Mouse (Mus musculus): ENCODE data around the gene Mrrf.
A peak's percentile ranks its signal among the peaks of the same experiment; 100 is the strongest.

Gene Mrrf

DNA sequence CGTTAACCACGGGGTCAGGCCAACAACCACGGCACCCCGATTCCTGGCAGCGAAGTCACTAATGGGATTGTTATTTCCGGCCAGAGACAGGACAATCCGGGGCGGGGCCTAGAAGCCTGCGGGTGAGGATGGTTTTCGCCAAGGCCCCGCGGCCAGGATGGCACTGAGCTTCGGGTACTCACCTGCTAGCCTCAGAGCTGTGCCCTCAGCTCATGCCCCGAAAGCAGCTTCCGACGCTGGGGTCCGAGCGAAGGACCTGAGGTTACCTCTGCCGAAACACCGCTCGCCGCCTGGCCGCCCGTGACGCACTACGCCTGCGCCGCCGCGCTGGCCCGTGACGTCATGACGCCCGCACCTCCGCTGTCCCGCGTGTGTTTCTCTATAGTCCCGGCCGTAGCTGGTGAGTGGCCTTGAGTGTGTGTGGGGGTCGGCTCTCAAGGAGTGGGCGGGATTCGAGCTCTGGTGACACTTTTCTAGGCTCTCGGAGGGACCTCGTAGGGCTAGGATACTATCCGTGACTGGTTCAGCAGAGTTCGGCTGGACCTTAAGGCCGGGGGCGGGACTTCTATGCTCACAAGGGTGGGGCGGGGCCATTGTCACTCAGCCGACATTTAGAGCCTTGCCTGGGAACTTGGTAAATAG is at the start of gene Mrrf, which contains the start of gene Rbm18:
Mrrf (plus strand) TSS at position 90 of the 642 bp plus-strand sequence.
Rbm18 (minus strand) TSS at position 474 of the 642 bp plus-strand sequence.
- peak; percentile 95 for DNase-seq (ENCODE audit: inconsistent ontology term)

GRCm38 (mm10) chr2:36089190-36089589 is 47.0 kb upstream of the Mrrf start:
- DNase-seq (ENCODE audit: inconsistent ontology term) = no peak

- peak; percentile 70 for DNase-seq (ENCODE audit: inconsistent ontology term)
Measured at GRCm38 (mm10) chr2:36090853-36091741, 45.1 kb upstream of the Mrrf start.

GRCm38 (mm10) chr2:36092748-36093147 is 43.4 kb upstream of the Mrrf start:
- no peak for DNase-seq (ENCODE audit: inconsistent ontology term)

- DNase-seq (ENCODE audit: inconsistent ontology term) = no peak
Measured at GRCm38 (mm10) chr2:36093301-36093700, 42.9 kb upstream of the Mrrf start.

GRCm38 (mm10) chr2:36093914-36094475 is 42.2 kb upstream of the Mrrf start:
- no peak for DNase-seq (ENCODE audit: inconsistent ontology term)

GRCm38 (mm10) chr2:36097129-36097815 is 38.9 kb upstream of the Mrrf start:
- DNase-seq (ENCODE audit: inconsistent ontology term) = no peak

- DNase-seq (ENCODE audit: inconsistent ontology term) = no peak
Measured at GRCm38 (mm10) chr2:36098021-36098420, 38.2 kb upstream of the Mrrf start.

DNA sequence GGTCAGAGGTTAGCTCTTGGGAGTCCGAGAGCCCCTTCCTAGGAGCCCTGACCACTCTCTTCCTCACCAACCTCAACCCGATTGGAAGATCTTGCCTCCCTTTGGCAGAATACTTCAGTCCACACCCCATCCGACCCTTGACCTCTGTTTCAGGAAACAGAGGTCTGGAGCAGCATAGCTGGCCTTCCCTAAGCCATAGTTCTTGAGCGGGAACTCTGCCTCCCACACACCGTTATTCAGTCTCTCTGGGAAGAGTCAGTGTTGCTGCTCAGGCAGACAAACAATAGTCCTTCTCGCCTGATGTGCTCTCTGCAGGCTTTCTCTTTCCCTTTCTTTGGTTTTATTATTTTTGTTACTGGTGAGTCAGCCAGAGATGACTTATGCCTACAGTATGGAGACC is 36.5 kb upstream of the Mrrf start:
- DNase-seq (ENCODE audit: inconsistent ontology term) = peak; percentile 37

GRCm38 (mm10) chr2:36101866-36102558 is 34.2 kb upstream of the Mrrf start:
- no peak for DNase-seq (ENCODE audit: inconsistent ontology term)

- DNase-seq (ENCODE audit: inconsistent ontology term) = no peak
Measured at GRCm38 (mm10) chr2:36102559-36102946, 33.6 kb upstream of the Mrrf start.

DNA sequence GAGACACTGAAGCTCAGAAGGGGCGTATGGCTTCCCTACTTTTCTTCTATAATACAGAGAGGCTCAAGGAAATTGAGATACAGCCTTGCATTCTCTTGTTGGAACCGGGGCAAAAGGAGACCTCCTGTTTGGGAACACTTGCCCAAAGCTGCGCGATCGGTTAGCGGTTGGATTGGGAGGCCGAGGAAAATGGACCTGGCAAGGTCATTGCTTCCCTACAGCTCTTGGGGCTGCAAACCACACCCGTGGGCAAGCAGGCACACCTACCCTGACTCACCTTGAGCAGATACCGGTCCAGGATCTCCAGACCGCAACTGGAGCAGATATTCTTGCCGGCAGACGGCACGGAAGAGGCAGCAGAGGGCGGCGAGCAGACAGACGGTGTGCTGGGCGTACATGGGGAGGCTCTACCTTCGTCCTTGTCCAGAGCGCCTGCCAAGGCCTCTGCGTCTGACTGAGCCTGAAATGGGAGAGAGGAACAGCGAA is 33.1 kb upstream of the Mrrf start:
- no peak for DNase-seq (ENCODE audit: inconsistent ontology term)

DNA sequence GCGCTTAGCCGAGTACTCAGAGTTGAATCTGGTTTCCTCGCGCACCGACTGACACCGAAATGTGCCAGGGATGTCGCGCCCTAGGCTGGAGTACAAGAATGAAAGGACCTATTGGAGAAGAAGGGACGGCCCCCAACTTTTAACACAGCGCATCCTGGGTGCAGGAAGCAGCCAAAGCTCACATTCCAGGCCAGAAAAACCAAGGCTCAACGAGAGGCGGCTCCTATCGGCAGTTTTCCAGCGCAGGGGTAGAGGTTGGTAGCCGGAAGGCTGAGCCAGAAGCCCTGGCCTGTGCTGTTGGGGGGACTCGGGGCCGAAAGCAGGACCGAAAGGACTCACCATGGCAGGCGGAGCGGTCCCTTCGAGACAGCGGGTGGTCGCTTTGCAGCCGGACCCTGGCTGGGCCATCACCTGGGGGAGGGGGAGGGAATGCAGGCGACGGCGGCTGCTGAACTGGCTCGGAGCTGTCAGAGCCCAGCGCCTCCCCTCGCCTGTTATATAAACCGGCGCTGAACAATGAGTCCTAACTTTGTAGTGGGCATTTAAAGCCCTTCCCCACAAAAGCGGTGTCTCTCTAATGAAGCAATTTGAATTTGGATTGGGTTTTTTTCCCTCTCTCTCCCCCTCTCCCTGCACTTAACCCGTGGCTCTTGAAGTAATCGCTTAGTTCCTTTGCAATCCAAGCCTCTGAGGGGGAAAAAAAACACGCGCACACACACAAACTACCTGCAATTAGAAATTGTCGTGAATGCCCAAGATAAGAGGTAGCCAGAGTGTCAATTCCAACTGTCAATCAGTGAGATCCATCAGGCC is 32.4 kb upstream of the Mrrf start:
- peak; percentile 46 for DNase-seq (ENCODE audit: inconsistent ontology term)

GRCm38 (mm10) chr2:36104436-36104955 is 31.7 kb upstream of the Mrrf start:
- DNase-seq (ENCODE audit: inconsistent ontology term) = no peak

- DNase-seq (ENCODE audit: inconsistent ontology term) = no peak
Measured at GRCm38 (mm10) chr2:36104956-36105741, 31.0 kb upstream of the Mrrf start, which contains the start of gene Lhx6. Gene Lhx6 (minus strand): TSS chr2:36105408.

DNA sequence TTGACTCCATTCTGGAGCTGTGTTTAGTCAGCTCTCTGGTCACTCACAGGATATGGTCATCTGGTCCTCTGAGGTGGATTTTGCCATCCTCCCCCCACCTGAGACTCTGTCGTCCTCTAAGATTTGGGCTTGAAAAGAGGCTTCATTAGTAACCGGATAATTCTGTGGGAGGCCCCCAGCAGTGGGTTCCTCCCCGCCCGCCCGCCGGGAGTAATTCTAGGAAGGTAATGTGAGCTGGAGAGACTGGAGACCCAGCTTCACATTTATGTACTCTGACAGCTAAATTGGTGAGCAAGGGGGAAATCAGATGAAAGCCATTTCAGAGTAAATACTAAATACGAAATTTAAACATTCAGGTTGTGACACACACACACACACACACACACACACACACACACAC is 27.6 kb upstream of the Mrrf start:
- no peak for DNase-seq (ENCODE audit: inconsistent ontology term)

- no peak for DNase-seq (ENCODE audit: inconsistent ontology term)
Measured at GRCm38 (mm10) chr2:36112632-36113031, 23.6 kb upstream of the Mrrf start.

DNA sequence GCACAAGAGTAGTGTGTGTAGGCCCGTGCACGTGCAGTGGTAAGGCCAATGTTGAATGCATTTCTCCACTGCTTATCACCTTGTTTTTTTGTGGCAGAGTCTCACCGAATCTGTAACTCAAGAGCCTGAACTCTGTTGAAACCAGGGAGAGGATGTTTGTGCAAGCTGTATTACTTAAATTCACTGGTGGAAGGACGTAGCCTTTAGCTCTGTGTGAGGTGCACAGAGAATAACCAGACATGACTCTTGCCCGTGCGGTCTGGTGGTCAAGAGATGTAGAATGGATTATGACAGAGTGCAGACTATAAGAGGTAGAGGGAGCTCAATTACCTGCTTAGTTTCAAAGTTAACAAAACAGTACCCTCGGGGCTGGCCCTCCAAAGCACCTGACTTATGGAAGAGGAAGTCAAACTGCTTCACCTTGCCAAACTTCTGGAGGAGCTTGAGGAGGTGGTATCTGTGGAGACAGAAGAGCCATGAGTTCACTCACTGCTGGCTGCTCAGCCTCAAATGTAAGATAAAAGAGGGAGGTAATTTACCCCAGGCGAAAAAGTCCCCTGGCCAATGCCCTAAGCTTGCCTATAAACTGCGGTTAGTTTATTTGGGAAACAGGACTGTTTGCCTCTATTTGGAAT is 9.3 kb upstream of the Mrrf start:
- DNase-seq (ENCODE audit: inconsistent ontology term) = no peak

- no peak for DNase-seq (ENCODE audit: inconsistent ontology term)
Measured at GRCm38 (mm10) chr2:36127973-36128372, 8.2 kb upstream of the Mrrf start.

Measured in Muller cell, postnatal 12 days (primary cell).